Comparison of ENCODE assay signal across 29 mouse cellular contexts in genomic region chr1:37498911-37499310, GRCm38 (mm10). TPM values are rescaled to one million over a fixed set of nuclear protein-coding genes. Genes with fewer than 3 reads are reported as not detected.
A peak's percentile ranks its signal among the peaks of the same experiment; 100 is the strongest.
DNase-seq lines count a peak whose midpoint lies in the region; ATAC-seq lines count a peak whose summit lies in the region.
"Had no signal": no experiment of that assay in that cellular context is flagged by ENCODE, and none has a peak within 500 bp of the region (broad histone marks: within the 10 kb centered on the region; RNA-seq: fewer than 3 reads in every experiment).

No protein-coding gene starts in this region.

- DNase-seq in midbrain, embryonic 10.5 days (ENCODE audit: low spot score), result peak; percentile 28
- peak; percentile 62 for DNase-seq in embryo, embryonic 10 days (ENCODE audit: low spot score)
- DNase-seq in intestine, embryonic 14.5 days (ENCODE audit: low spot score), result no peak
- no peak for DNase-seq in embryonic facial prominence, embryonic 10.5 days (ENCODE audit: low spot score)
- no peak for DNase-seq in spleen, postnatal 4 days (ENCODE audit: low spot score in 2 of 2)
- DNase-seq: adrenal gland, postnatal 10 days; cerebellum, adult 18-20 months; cerebellum, postnatal 10 days; forebrain, postnatal 0 days; heart, adult 11 months; heart, postnatal 36 days; kidney, adult 11 months; kidney, postnatal 14 days; layer of hippocampus, adult 9-11 months; liver; lung, adult 2 months; lung, postnatal 10 days; retina, postnatal 1 day; right cerebral cortex, postnatal 14 days; thymus, postnatal 14 days had no signal

- H3K4me1 ChIP-seq in midbrain, embryonic 10.5 days, result peaks cover 12% of the 10 kb centered on the region
- peaks cover 6% of the 10 kb centered on the region; the same call in 1 of the 2 replicates for H3K4me1 ChIP-seq in midbrain, embryonic 15.5 days
- H3K4me1 ChIP-seq in intestine, embryonic 14.5 days (replicated peaks; ENCODE audit: control insufficient read depth, insufficient read depth, low read length), result peaks cover 15% of the 10 kb centered on the region
- H3K4me1 ChIP-seq in midbrain, embryonic 13.5 days (replicated peaks), result peaks cover 8% of the 10 kb centered on the region
- H3K4me1 ChIP-seq in embryonic facial prominence, embryonic 10.5 days, result peaks cover 4% of the 10 kb centered on the region
- H3K4me1 ChIP-seq: hindbrain, embryonic 15.5 days had no signal

- 61% methylated on average over 10 of the region's 10 CpGs for WGBS in midbrain, embryonic 10.5 days
- WGBS in midbrain, embryonic 15.5 days, result 35% methylated on average over 10 of the region's 10 CpGs
- 72% methylated on average over 10 of the region's 10 CpGs for WGBS in intestine, embryonic 14.5 days
- 38% methylated on average over 10 of the region's 10 CpGs for WGBS in midbrain, embryonic 13.5 days
- WGBS in embryonic facial prominence, embryonic 10.5 days, result 51% methylated on average over 10 of the region's 10 CpGs

- H3K27me3 ChIP-seq in midbrain, embryonic 10.5 days (ENCODE audit: low read depth, poor library complexity, severe bottlenecking), result peaks cover 61% of the 10 kb centered on the region
- H3K27me3 ChIP-seq in midbrain, embryonic 15.5 days (replicated peaks), result peaks cover 16% of the 10 kb centered on the region
- H3K27me3 ChIP-seq in intestine, embryonic 14.5 days (replicated peaks; ENCODE audit: control insufficient read depth, insufficient read depth, low read length), result no peaks in the 10 kb centered on the region
- H3K27me3 ChIP-seq in midbrain, embryonic 13.5 days, result peaks cover 69% of the 10 kb centered on the region
- H3K27me3 ChIP-seq in embryonic facial prominence, embryonic 10.5 days (replicated peaks; ENCODE audit: low read depth, poor library complexity, severe bottlenecking), result 0 out of 2 replicates have a peak, but pooled peaks cover 4% of the 10 kb centered on the region
- H3K27me3 ChIP-seq: Patski had no signal

- no peaks in the 10 kb centered on the region for H3K36me3 ChIP-seq in midbrain, embryonic 10.5 days
- H3K36me3 ChIP-seq in midbrain, embryonic 15.5 days (replicated peaks), result no peaks in the 10 kb centered on the region
- H3K36me3 ChIP-seq in intestine, embryonic 14.5 days (ENCODE audit: control insufficient read depth, insufficient read depth, low read length), result peaks cover 9% of the 10 kb centered on the region
- H3K36me3 ChIP-seq in midbrain, embryonic 13.5 days, result no peaks in the 10 kb centered on the region
- no peaks in the 10 kb centered on the region for H3K36me3 ChIP-seq in embryonic facial prominence, embryonic 10.5 days (replicated peaks)
- H3K36me3 ChIP-seq: hindbrain, embryonic 15.5 days had no signal

- no peak overlapping the region for H3K27ac ChIP-seq in midbrain, embryonic 10.5 days (replicated peaks)
- no peak overlapping the region for H3K27ac ChIP-seq in midbrain, embryonic 15.5 days
- no peak overlapping the region for H3K27ac ChIP-seq in intestine, embryonic 14.5 days (ENCODE audit: low read depth)
- H3K27ac ChIP-seq in midbrain, embryonic 13.5 days, result no peak overlapping the region
- H3K27ac ChIP-seq in embryonic facial prominence, embryonic 10.5 days (replicated peaks), result no peak overlapping the region
- H3K27ac ChIP-seq: hindbrain, embryonic 15.5 days; liver, embryonic 14.5 days; macrophage had no signal

- no peak for ATAC-seq in midbrain, embryonic 15.5 days (replicated peaks)
- peak; percentile 17; the same call in 1 of the 2 replicates for ATAC-seq in intestine, embryonic 14.5 days (replicated peaks; ENCODE audit: low FRiP score, low TSS enrichment, low read depth)
- no peak for ATAC-seq in midbrain, embryonic 13.5 days
- no peak for ATAC-seq in granulocyte monocyte progenitor cell, adult 5-6 weeks (replicated peaks; ENCODE audit: poor library complexity, severe bottlenecking)
- ATAC-seq: forebrain, postnatal 0 days; Patski had no signal

- H3K4me2 ChIP-seq in midbrain, embryonic 15.5 days, result no peak overlapping the region
- H3K4me2 ChIP-seq in intestine, embryonic 14.5 days (ENCODE audit: low read length), result no peak overlapping the region
- H3K4me2 ChIP-seq in midbrain, embryonic 13.5 days (replicated peaks), result 0 out of 2 replicates have a peak overlapping the region, but pooled peaks have one; percentile 11
- H3K4me2 ChIP-seq: heart, embryonic 11.5 days; hindbrain, embryonic 15.5 days had no signal

- H3K9ac ChIP-seq in midbrain, embryonic 15.5 days, result no peak overlapping the region
- H3K9ac ChIP-seq in intestine, embryonic 14.5 days (ENCODE audit: low read length), result no peak overlapping the region
- no peak overlapping the region for H3K9ac ChIP-seq in midbrain, embryonic 13.5 days (replicated peaks)
- H3K9ac ChIP-seq: forebrain, postnatal 0 days; hindbrain, embryonic 15.5 days; liver, embryonic 14.5 days had no signal

- no peak overlapping the region for H3K4me3 ChIP-seq in midbrain, embryonic 10.5 days
- no peak overlapping the region for H3K4me3 ChIP-seq in midbrain, embryonic 15.5 days
- no peak overlapping the region for H3K4me3 ChIP-seq in intestine, embryonic 14.5 days (ENCODE audit: low read depth, low read length)
- no peak overlapping the region for H3K4me3 ChIP-seq in midbrain, embryonic 13.5 days (replicated peaks)
- no peak overlapping the region for H3K4me3 ChIP-seq in embryonic facial prominence, embryonic 10.5 days
- H3K4me3 ChIP-seq: erythroblast, embryonic 14.5 days; hindbrain, embryonic 15.5 days had no signal

- no peaks in the 10 kb centered on the region for H3K9me3 ChIP-seq in midbrain, embryonic 10.5 days (replicated peaks)
- no peaks in the 10 kb centered on the region for H3K9me3 ChIP-seq in midbrain, embryonic 15.5 days
- no peaks in the 10 kb centered on the region for H3K9me3 ChIP-seq in intestine, embryonic 14.5 days (ENCODE audit: control insufficient read depth, low read length)
- H3K9me3 ChIP-seq in midbrain, embryonic 13.5 days, result no peaks in the 10 kb centered on the region
- H3K9me3 ChIP-seq in embryonic facial prominence, embryonic 10.5 days, result no peaks in the 10 kb centered on the region
- H3K9me3 ChIP-seq: hindbrain, embryonic 15.5 days had no signal

RNA-seq across cellular contexts. Expression of gene Mgat4a, which starts 41.9 kb away (rescaled TPM):
- polyA plus RNA-seq in midbrain, embryonic 10.5 days (2016; fragmentation: Nextera tagmentation; extraction: Ambion mirVana), result 1.3 and 1.5 TPM in 2 replicates
- polyA plus RNA-seq in midbrain, embryonic 15.5 days (2015; fragmentation: Nextera tagmentation; extraction: Ambion mirVana), result 10.1 and 11.9 TPM in 2 replicates
- 29.6 and 34.6 TPM in 2 replicates for polyA plus RNA-seq in intestine, embryonic 14.5 days (2014; fragmentation: Nextera tagmentation; extraction: Ambion mirVana)
- polyA plus RNA-seq in midbrain, embryonic 13.5 days (2015; fragmentation: Nextera tagmentation; extraction: Ambion mirVana), result 5.4 and 7.2 TPM in 2 replicates
- 3.8 and 4.1 TPM in 2 replicates for polyA plus RNA-seq in embryonic facial prominence, embryonic 10.5 days (2016; fragmentation: Nextera tagmentation; extraction: Ambion mirVana)
- total RNA-seq in granulocyte monocyte progenitor cell, adult 5-6 weeks (2014; fragmentation: Nextera tagmentation), result 11.3 and 12.9 TPM in 2 replicates
- total RNA-seq in granulocyte monocyte progenitor cell, adult 5-6 weeks (2017), result 12.9 and 16.0 TPM in 2 replicates

Comparison
In these comparisons a context has a peak if more than half of its experiments do, and no peak if none do; other contexts are left out.
1. DNase-seq: peak in midbrain, embryonic 10.5 days (single experiment) and embryo, embryonic 10 days (single experiment); none in intestine, embryonic 14.5 days (single experiment), embryonic facial prominence, embryonic 10.5 days (single experiment) and spleen, postnatal 4 days (0 of 2).